Mouse (Mus musculus) naive thymus-derived CD4-positive, alpha-beta T cell, adult 2 months (primary cell): Measurements from ENCODE around the gene Ppp1r26.
"Not testable (repeated sequence)": the region's sequence is repeated elsewhere in the genome, so short reads cannot be mapped to it uniquely, and the experiment has no call there.

Source experiments
- DNase-seq: peaks from one replicate; pipeline ENCODE4 v3.0.0-alpha.2; 2011; ENCODE audit warnings: low read depth

The Ppp1r26 gene

GRCm38 (mm10) chr2:28445082-28445481, 1.5 kb upstream of the Ppp1r26 start:
- DNase-seq: no peak

GRCm38 (mm10) chr2:28446181-28446514, 452 bp upstream of the Ppp1r26 start:
- no peak for DNase-seq

- no peak for DNase-seq
Observed at GRCm38 (mm10) chr2:28447315-28447670, 693 bp downstream of the Ppp1r26 start.

- no peak for DNase-seq
Observed at GRCm38 (mm10) chr2:28451663-28452062, 5.1 kb downstream of the Ppp1r26 start.

- DNase-seq: no peak
Observed at GRCm38 (mm10) chr2:28453539-28453938, 6.9 kb downstream of the Ppp1r26 start.

GRCm38 (mm10) chr2:28456616-28457015, 10.0 kb downstream of the Ppp1r26 start:
- DNase-seq: no peak

- peak; percentile 86 for DNase-seq
Observed at GRCm38 (mm10) chr2:28463919-28464318, 17.3 kb downstream of the Ppp1r26 start.

- DNase-seq: peak; percentile 10
Observed at GRCm38 (mm10) chr2:28464919-28465318, 18.3 kb downstream of the Ppp1r26 start.

GRCm38 (mm10) chr2:28465836-28466518, 19.4 kb downstream of the Ppp1r26 start, which contains the start of gene 1700007K13Rik:
TSS of gene 1700007K13Rik (minus strand) at chr2:28466332.
- peak; percentile 74 for DNase-seq

GRCm38 (mm10) chr2:28467860-28468485, 21.4 kb downstream of the Ppp1r26 start, which contains the start of gene Mrps2:
TSS of gene Mrps2 (plus strand) at chr2:28468066.
- DNase-seq: peak; percentile 85

- DNase-seq: no peak
Observed at GRCm38 (mm10) chr2:28468486-28469225, 22.1 kb downstream of the Ppp1r26 start.

GRCm38 (mm10) chr2:28469461-28469860, 22.9 kb downstream of the Ppp1r26 start:
- no peak for DNase-seq

- no peak for DNase-seq
Observed at GRCm38 (mm10) chr2:28470591-28470990, 24.0 kb downstream of the Ppp1r26 start.

- not testable (repeated sequence) for DNase-seq
Observed at GRCm38 (mm10) chr2:28472011-28472410, 25.4 kb downstream of the Ppp1r26 start.

- not testable (repeated sequence) for DNase-seq
Observed at GRCm38 (mm10) chr2:28477993-28478392, 31.4 kb downstream of the Ppp1r26 start.

- DNase-seq: no peak
Observed at GRCm38 (mm10) chr2:28479208-28480204, 32.9 kb downstream of the Ppp1r26 start.

GRCm38 (mm10) chr2:28483861-28484260, 37.3 kb downstream of the Ppp1r26 start:
- DNase-seq: no peak

- no peak for DNase-seq
Observed at GRCm38 (mm10) chr2:28494521-28494920, 47.9 kb downstream of the Ppp1r26 start.

- peak; percentile 12 for DNase-seq
Observed at GRCm38 (mm10) chr2:28495207-28495756, 48.7 kb downstream of the Ppp1r26 start.

GRCm38 (mm10) chr2:28495801-28496595, 49.4 kb downstream of the Ppp1r26 start:
- no peak for DNase-seq

- no peak for DNase-seq
Observed at GRCm38 (mm10) chr2:28496671-28497070, 50.1 kb downstream of the Ppp1r26 start, which contains the start of gene Gbgt1. TSS of gene Gbgt1 (plus strand) at chr2:28496891.
